Mouse (Mus musculus): ENCODE results near the gene Tbc1d17. TPM values are rescaled to one million over a fixed set of nuclear protein-coding genes. Genes with fewer than 3 reads are reported as not detected.
A peak's percentile ranks its signal among the peaks of the same experiment; 100 is the strongest.
"Not testable (repeated sequence)": the region's sequence is repeated elsewhere in the genome, so short reads cannot be mapped to it uniquely, and the experiment has no call there.

Gene Tbc1d17
- polyA plus RNA-seq, 1 experiment from 2014 or later, result 74.4 TPM

- Histone ChIP-seq H3K4me3 (no peak overlapping the region), H3K27me3 (no peaks in the 10 kb centered on the region), H3K9me3 (no peaks in the 10 kb centered on the region), H3K4me2 (no peak overlapping the region), H3K4me1 (peaks cover 28% of the 10 kb centered on the region), H3K9ac (no peak overlapping the region), H3K27ac (no peak overlapping the region), H3K36me3 (peaks cover 35% of the 10 kb centered on the region)
- no peak for ATAC-seq (ENCODE audit: borderline replicate concordance, extremely low read depth, low FRiP score, low TSS enrichment)
- whole genome bisulfite sequencing, result 75% methylated on average over 13 of the region's 13 CpGs
Measured at GRCm38 (mm10) chr7:44888256-44889105, 39.6 kb upstream of the Tbc1d17 start.

- 86% methylated on average over 7 of the region's 7 CpGs for WGBS
- no peak for ATAC-seq (ENCODE audit: borderline replicate concordance, extremely low read depth, low FRiP score, low TSS enrichment)
- H3K36me3 ChIP-seq, result peaks cover 50% of the 10 kb centered on the region
Measured at GRCm38 (mm10) chr7:44886964-44887363, 38.1 kb upstream of the Tbc1d17 start.

GRCm38 (mm10) chr7:44884637-44885036 is 35.8 kb upstream of the Tbc1d17 start:
- Histone ChIP-seq H3K4me1 (0 out of 2 replicates have a peak, but pooled peaks cover 6% of the 10 kb centered on the region), H3K4me3 (no peak overlapping the region), H3K9me3 (no peaks in the 10 kb centered on the region), H3K36me3 (peaks cover 69% of the 10 kb centered on the region), H3K27me3 (no peaks in the 10 kb centered on the region), H3K9ac (no peak overlapping the region), H3K4me2 (no peak overlapping the region), H3K27ac (no peak overlapping the region)
- WGBS, result 92% methylated on average over 5 of the region's 5 CpGs
- no peak for ATAC-seq (ENCODE audit: borderline replicate concordance, extremely low read depth, low FRiP score, low TSS enrichment)

More at GRCm38 (mm10) chr7:44886964-44887363, 38.1 kb upstream of the Tbc1d17 start:
- Histone ChIP-seq H3K4me1 (peaks cover 23% of the 10 kb centered on the region), H3K9ac (no peak overlapping the region), H3K27me3 (no peaks in the 10 kb centered on the region), H3K4me3 (no peak overlapping the region), H3K27ac (no peak overlapping the region), H3K9me3 (no peaks in the 10 kb centered on the region), H3K4me2 (no peak overlapping the region)

- Histone ChIP-seq H3K4me2 (no peak overlapping the region), H3K27ac (no peak overlapping the region), H3K9me3 (no peaks in the 10 kb centered on the region), H3K9ac (no peak overlapping the region), H3K4me1 (no peaks in the 10 kb centered on the region), H3K27me3 (no peaks in the 10 kb centered on the region), H3K36me3 (peaks cover 74% of the 10 kb centered on the region), H3K4me3 (no peak overlapping the region)
- ATAC-seq (ENCODE audit: borderline replicate concordance, extremely low read depth, low FRiP score, low TSS enrichment), result no peak
- 90% methylated on average over 3 of the region's 3 CpGs for WGBS
Measured at GRCm38 (mm10) chr7:44883036-44883435, 34.2 kb upstream of the Tbc1d17 start.

GRCm38 (mm10) chr7:44877833-44878232 is 29.0 kb upstream of the Tbc1d17 start:
- WGBS, result 84% methylated on average over 14 of the region's 14 CpGs
- no peak overlapping the region for H3K27ac ChIP-seq

GRCm38 (mm10) chr7:44871774-44872173 is 22.9 kb upstream of the Tbc1d17 start:
- H3K4me2 ChIP-seq; H3K27ac ChIP-seq; H3K9ac ChIP-seq; H3K27me3 ChIP-seq; H3K4me3 ChIP-seq; H3K9me3 ChIP-seq; ATAC-seq (ENCODE audit: borderline replicate concordance, extremely low read depth, low FRiP score, low TSS enrichment): not testable (repeated sequence)
- WGBS, result 83% methylated on average over 2 of the region's 2 CpGs
- Histone ChIP-seq H3K36me3 (peaks cover 12% of the 10 kb centered on the region), H3K4me1 (peaks cover 26% of the 10 kb centered on the region)

More at GRCm38 (mm10) chr7:44877833-44878232, 29.0 kb upstream of the Tbc1d17 start:
- Histone ChIP-seq H3K9ac (no peak overlapping the region), H3K36me3 (peaks cover 71% of the 10 kb centered on the region), H3K27me3 (no peaks in the 10 kb centered on the region), H3K9me3 (no peaks in the 10 kb centered on the region), H3K4me1 (0 out of 2 replicates have a peak, but pooled peaks cover 2% of the 10 kb centered on the region), H3K4me2 (no peak overlapping the region), H3K4me3 (no peak overlapping the region)
- ATAC-seq (ENCODE audit: borderline replicate concordance, extremely low read depth, low FRiP score, low TSS enrichment), result no peak

- H3K4me1 ChIP-seq, result peaks cover 32% of the 10 kb centered on the region
- H3K4me2 ChIP-seq, result no peak overlapping the region
- H3K27me3 ChIP-seq, result no peaks in the 10 kb centered on the region
- H3K4me3 ChIP-seq, result no peak overlapping the region
- no peak overlapping the region for H3K27ac ChIP-seq
- H3K9ac ChIP-seq, result no peak overlapping the region
- H3K36me3 ChIP-seq, result peaks cover 6% of the 10 kb centered on the region; the same call in 1 of the 2 replicates
- no peaks in the 10 kb centered on the region for H3K9me3 ChIP-seq
- WGBS, result 94% methylated on average over 1 of the region's 1 CpGs
- no peak for ATAC-seq (ENCODE audit: borderline replicate concordance, extremely low read depth, low FRiP score, low TSS enrichment)
Measured at GRCm38 (mm10) chr7:44871181-44871580, 22.3 kb upstream of the Tbc1d17 start.

- Histone ChIP-seq H3K4me3 (peak overlapping the region; percentile 99), H3K4me2 (peak overlapping the region; percentile 71), H3K9me3 (no peaks in the 10 kb centered on the region), H3K27me3 (no peaks in the 10 kb centered on the region), H3K36me3 (0 out of 2 replicates have a peak, but pooled peaks cover 1% of the 10 kb centered on the region), H3K27ac (peak overlapping the region; percentile 100), H3K9ac (peak overlapping the region; percentile 100; the same call in 1 of the 2 replicates), H3K4me1 (peaks cover 37% of the 10 kb centered on the region)
- WGBS, result 78% methylated on average over 6 of the region's 6 CpGs
- no peak for ATAC-seq (ENCODE audit: borderline replicate concordance, extremely low read depth, low FRiP score, low TSS enrichment)
Measured at GRCm38 (mm10) chr7:44870614-44871013, 21.7 kb upstream of the Tbc1d17 start.

GRCm38 (mm10) chr7:44869697-44870528 is 21.0 kb upstream of the Tbc1d17 start, which contains the start of gene Ptov1:
TSS of gene Ptov1 (minus strand) at chr7:44869788.
- ATAC-seq (ENCODE audit: borderline replicate concordance, extremely low read depth, low FRiP score, low TSS enrichment), result peak; percentile 93
- WGBS, result 2% methylated on average over 29 of the region's 29 CpGs
- Histone ChIP-seq H3K36me3 (peaks cover 7% of the 10 kb centered on the region; the same call in 1 of the 2 replicates), H3K27me3 (no peaks in the 10 kb centered on the region), H3K9me3 (no peaks in the 10 kb centered on the region), H3K4me3 (peak within 1 kb of the TSS; percentile 99), H3K27ac (peak within 1 kb of the TSS; percentile 100), H3K4me1 (peaks cover 44% of the 10 kb centered on the region), H3K9ac (peak within 1 kb of the TSS; percentile 100), H3K4me2 (peak within 1 kb of the TSS; percentile 71)

- peak overlapping the region; percentile 100 for H3K9ac ChIP-seq
- H3K9me3 ChIP-seq, result no peaks in the 10 kb centered on the region
- H3K36me3 ChIP-seq, result peaks cover 15% of the 10 kb centered on the region
- ATAC-seq (ENCODE audit: borderline replicate concordance, extremely low read depth, low FRiP score, low TSS enrichment), result peak; percentile 64
- H3K27ac ChIP-seq, result peak overlapping the region; percentile 100
- peak overlapping the region; percentile 99 for H3K4me3 ChIP-seq
- H3K4me2 ChIP-seq, result peak overlapping the region; percentile 71
- under 1% methylated on average over 105 of the region's 108 CpGs for WGBS
- no peaks in the 10 kb centered on the region for H3K27me3 ChIP-seq
- peaks cover 52% of the 10 kb centered on the region for H3K4me1 ChIP-seq
Measured at GRCm38 (mm10) chr7:44868919-44869696, 20.2 kb upstream of the Tbc1d17 start.

GRCm38 (mm10) chr7:44868465-44868864 is 19.6 kb upstream of the Tbc1d17 start:
- no peaks in the 10 kb centered on the region for H3K27me3 ChIP-seq
- peak overlapping the region; percentile 71 for H3K4me2 ChIP-seq
- H3K4me3 ChIP-seq, result peak overlapping the region; percentile 99
- WGBS, result 5% methylated on average over 16 of the region's 16 CpGs
- peaks cover 22% of the 10 kb centered on the region for H3K36me3 ChIP-seq
- H3K9me3 ChIP-seq, result no peaks in the 10 kb centered on the region
- H3K4me1 ChIP-seq, result peaks cover 53% of the 10 kb centered on the region
- no peak for ATAC-seq (ENCODE audit: borderline replicate concordance, extremely low read depth, low FRiP score, low TSS enrichment)
- H3K9ac ChIP-seq, result peak overlapping the region; percentile 100
- peak overlapping the region; percentile 100 for H3K27ac ChIP-seq
